Mouse (Mus musculus) stomach, postnatal 0 days (tissue): ENCODE measurements at regions not wholly inside any gene's neighbourhood (a gene's known extent, or its start where the extent isn't known, plus 50 kb on each side); places are given as distances from the start of the nearest gene placed in this dataset.

Source experiments
- ATAC-seq: fragments of 200-750 bp; cut with Nextera tagmentation; 2 replicates; pipeline ENCODE4 v1.8.0; 2017; ENCODE audit not compliant: low FRiP score, low TSS enrichment
- DNase-seq: peaks from one replicate; pipeline ENCODE4 v3.0.0-alpha.2; 2016; ENCODE audit warnings: low spot score
- H3K27ac ChIP-seq: fragments of 300-500 bp; sonication (generic); replicated peaks from 2 replicates; pipeline ENCODE4 v1.5.1; 2014; ENCODE audit warnings: mild to moderate bottlenecking, control low read depth
- H3K27me3 ChIP-seq: fragments of 300-500 bp; sonication (generic); 2 replicates; pipeline ENCODE4 v1.6.1; 2014; ENCODE audit warnings: low read length; ENCODE audit not compliant: control insufficient read depth, insufficient read depth
- H3K36me3 ChIP-seq: fragments of 300-500 bp; sonication (generic); 2 replicates; pipeline ENCODE4 v1.6.1; 2014; ENCODE audit warnings: low read length, mixed read lengths; ENCODE audit not compliant: control insufficient read depth, insufficient read depth
- H3K4me1 ChIP-seq: fragments of 300-500 bp; sonication (generic); replicated peaks from 2 replicates; pipeline ENCODE4 v1.6.1; 2014; ENCODE audit warnings: antibody characterized with exemption; ENCODE audit not compliant: control insufficient read depth, insufficient read depth
- H3K4me2 ChIP-seq: fragments of 300-500 bp; sonication (generic); replicated peaks from 2 replicates; pipeline ENCODE4 v1.6.1; 2014; ENCODE audit warnings: low read depth, mild to moderate bottlenecking, control low read depth, moderate library complexity
- H3K4me3 ChIP-seq: fragments of 300-500 bp; sonication (generic); 2 replicates; pipeline ENCODE4 v1.5.1; 2014; ENCODE audit warnings: low read depth, low read length, control low read depth
- H3K9ac ChIP-seq: fragments of 300-500 bp; sonication (generic); 2 replicates; pipeline ENCODE4 v1.6.1; 2014; ENCODE audit warnings: mild to moderate bottlenecking, low read length, control low read depth, mixed read lengths
- H3K9me3 ChIP-seq: fragments of 300-500 bp; sonication (generic); 2 replicates; pipeline ENCODE4 v1.6.1; 2016; ENCODE audit warnings: low read length; ENCODE audit not compliant: control insufficient read depth
- CTCF ChIP-seq: IDR thresholded peaks from 2 replicates; pipeline ENCODE4 v1.5.1; 2016; ENCODE audit warnings: antibody characterized with exemption, low read depth, mild to moderate bottlenecking, moderate library complexity
- EP300 ChIP-seq: optimal IDR thresholded peaks from 2 replicates; pipeline ENCODE3; 2016; ENCODE audit warnings: antibody characterized with exemption
- WGBS: fragments of 180-500 bp; shearing (Covaris S2); extraction: QIAGEN DNeasy Blood & Tissue Kit; methylation state at CpG from one replicate; pipeline ENCODE4 v1.1.7; 2014; 5-methylcytosine and 5-hydroxymethylcytosine counted together

DNA sequence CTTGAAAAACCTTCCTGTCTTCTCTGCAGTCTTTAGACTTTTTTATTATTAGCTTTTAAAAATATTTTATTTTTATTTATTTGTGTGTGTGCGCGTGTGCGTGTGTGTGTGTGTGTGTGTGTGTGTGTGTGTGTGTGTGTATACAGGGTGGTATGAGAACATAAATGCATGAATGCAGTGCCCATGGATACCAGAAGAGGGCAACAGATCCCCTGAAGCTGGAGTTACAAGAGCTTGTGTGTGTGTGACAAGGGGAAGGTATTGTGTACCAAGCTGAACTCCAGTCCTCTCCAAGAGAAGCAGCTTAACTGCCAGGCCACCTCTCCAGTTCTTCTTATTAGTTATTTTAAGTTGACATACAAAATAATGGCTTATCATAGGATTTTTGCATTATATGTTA lies 385.0 kb upstream of the Xylt1 start:
- TF ChIP-seq EP300, result no peak
- TF ChIP-seq CTCF, result peak; percentile 49
- no peak for DNase-seq
- Histone ChIP-seq H3K9me3 (no peaks in the 10 kb centered on the region), H3K4me3 (no peak overlapping the region), H3K27me3 (no peaks in the 10 kb centered on the region), H3K4me2 (no peak overlapping the region), H3K4me1 (no peaks in the 10 kb centered on the region), H3K36me3 (no peaks in the 10 kb centered on the region), H3K9ac (no peak overlapping the region), H3K27ac (no peak overlapping the region)
- ATAC-seq, result no peak
- WGBS, result 85% methylated on average over 3 of the region's 3 CpGs

GRCm38 (mm10) chr7:117003167-117003566 lies 377.6 kb upstream of the Xylt1 start:
- ATAC-seq (no peak), DNase-seq (no peak)
- no peaks in the 10 kb centered on the region for H3K36me3 ChIP-seq
- H3K4me2 ChIP-seq, result no peak overlapping the region
- no peaks in the 10 kb centered on the region for H3K9me3 ChIP-seq
- H3K27ac ChIP-seq, result no peak overlapping the region
- H3K4me1 ChIP-seq, result no peaks in the 10 kb centered on the region
- no peak overlapping the region for H3K9ac ChIP-seq
- no peaks in the 10 kb centered on the region for H3K27me3 ChIP-seq
- no peak for TF ChIP-seq CTCF
- no peak for TF ChIP-seq EP300
- H3K4me3 ChIP-seq, result no peak overlapping the region

DNA sequence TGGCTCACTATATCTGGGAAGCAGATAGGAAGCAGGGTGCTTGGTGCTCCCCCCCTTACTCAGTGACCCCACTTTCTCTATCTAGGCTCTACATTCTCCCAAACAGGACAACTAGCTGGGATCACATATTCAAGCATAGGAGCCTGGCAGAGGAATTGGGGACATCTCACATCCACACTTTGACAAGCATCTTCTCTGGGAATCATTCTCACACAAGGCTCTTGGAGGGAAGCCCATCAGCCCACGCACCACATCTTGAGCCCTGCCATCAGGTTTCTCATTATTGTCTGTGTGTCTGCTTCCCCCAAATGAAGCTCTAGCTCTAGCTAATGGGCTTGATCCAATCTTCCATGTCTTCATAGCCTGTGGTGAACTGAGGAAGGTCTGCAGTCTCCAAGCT lies 362.4 kb upstream of the Xylt1 start:
- no peak for ATAC-seq
- no peaks in the 10 kb centered on the region for H3K9me3 ChIP-seq

DNA sequence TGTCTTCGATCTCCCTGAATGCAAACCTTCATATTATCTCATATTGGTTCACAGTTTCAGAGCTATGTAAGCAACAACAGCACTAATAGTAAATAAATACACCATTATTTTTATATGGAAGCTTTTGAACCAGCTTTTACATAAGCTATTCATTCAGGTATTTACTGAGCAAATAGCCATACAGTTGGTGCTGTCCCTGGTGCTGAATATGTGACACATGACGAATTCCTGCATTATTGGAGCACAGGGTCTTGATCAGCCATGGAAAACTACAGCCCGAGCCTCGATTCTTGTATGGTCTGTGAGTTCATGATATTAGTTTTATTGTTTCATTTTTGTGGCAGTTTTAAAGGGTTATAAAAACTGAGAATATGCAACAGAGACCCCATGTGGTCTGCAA lies 359.1 kb upstream of the Xylt1 start:
- Histone ChIP-seq H3K36me3 (no peaks in the 10 kb centered on the region), H3K27ac (no peak overlapping the region), H3K4me1 (no peaks in the 10 kb centered on the region), H3K4me2 (no peak overlapping the region), H3K27me3 (no peaks in the 10 kb centered on the region), H3K4me3 (no peak overlapping the region), H3K9me3 (no peaks in the 10 kb centered on the region), H3K9ac (no peak overlapping the region)
- peak; percentile 56 for DNase-seq
- no peak for ATAC-seq
- TF ChIP-seq EP300 (no peak), CTCF (no peak)
- WGBS, result 47% methylated on average over 4 of the region's 4 CpGs

More for the DNA sequence above, 362.4 kb upstream of the Xylt1 start:
- no peak overlapping the region for H3K4me2 ChIP-seq
- H3K9ac ChIP-seq, result no peak overlapping the region
- H3K4me3 ChIP-seq, result no peak overlapping the region
- TF ChIP-seq CTCF, result no peak
- TF ChIP-seq EP300, result no peak
- no peak overlapping the region for H3K27ac ChIP-seq
- H3K4me1 ChIP-seq, result no peaks in the 10 kb centered on the region
- WGBS, result 79% methylated on average over 1 of the region's 1 CpGs
- no peaks in the 10 kb centered on the region for H3K27me3 ChIP-seq
- no peaks in the 10 kb centered on the region for H3K36me3 ChIP-seq
- no peak for DNase-seq

GRCm38 (mm10) chr7:117044926-117045325 lies 335.9 kb upstream of the Xylt1 start:
- H3K9me3 ChIP-seq, result no peaks in the 10 kb centered on the region
- H3K27ac ChIP-seq, result no peak overlapping the region
- ATAC-seq (no peak), DNase-seq (no peak)
- H3K27me3 ChIP-seq, result no peaks in the 10 kb centered on the region
- WGBS, result 81% methylated on average over 9 of the region's 9 CpGs
- no peak for TF ChIP-seq CTCF
- no peak for TF ChIP-seq EP300
- no peak overlapping the region for H3K9ac ChIP-seq
- no peaks in the 10 kb centered on the region for H3K36me3 ChIP-seq
- no peak overlapping the region for H3K4me2 ChIP-seq
- no peaks in the 10 kb centered on the region for H3K4me1 ChIP-seq
- no peak overlapping the region for H3K4me3 ChIP-seq

DNA sequence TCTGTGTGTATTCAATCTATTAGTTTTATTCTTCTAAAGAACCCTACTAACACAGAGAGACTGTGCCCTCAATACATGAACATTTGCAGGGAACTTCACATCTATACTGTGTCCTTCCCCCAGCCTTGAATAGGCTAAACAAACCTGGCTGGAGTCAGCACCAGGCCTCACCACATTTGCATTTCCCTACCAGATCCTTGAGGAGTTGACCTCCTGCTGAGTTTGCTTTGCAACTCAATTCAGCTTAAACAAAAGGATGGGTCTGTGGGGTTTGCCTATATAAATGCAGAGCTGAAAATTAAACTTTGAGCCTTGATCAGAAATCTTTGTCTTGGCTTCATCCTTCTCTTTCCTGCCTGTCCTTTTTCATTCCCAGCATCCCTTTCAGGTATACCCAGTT lies 331.5 kb upstream of the Xylt1 start:
- no peak overlapping the region for H3K9ac ChIP-seq

GRCm38 (mm10) chr7:117065771-117066170 lies 315.0 kb upstream of the Xylt1 start:
- Histone ChIP-seq H3K4me2 (no peak overlapping the region), H3K27ac (no peak overlapping the region), H3K9ac (no peak overlapping the region), H3K27me3 (no peaks in the 10 kb centered on the region), H3K4me1 (no peaks in the 10 kb centered on the region), H3K4me3 (no peak overlapping the region), H3K36me3 (no peaks in the 10 kb centered on the region), H3K9me3 (no peaks in the 10 kb centered on the region)
- no peak for DNase-seq
- no peak for TF ChIP-seq EP300
- no peak for TF ChIP-seq CTCF
- ATAC-seq, result no peak
- WGBS, result 62% methylated on average over 2 of the region's 2 CpGs

More for the DNA sequence above, 331.5 kb upstream of the Xylt1 start:
- Histone ChIP-seq H3K27me3 (no peaks in the 10 kb centered on the region), H3K27ac (no peak overlapping the region), H3K4me2 (no peak overlapping the region), H3K4me3 (no peak overlapping the region), H3K9me3 (no peaks in the 10 kb centered on the region), H3K36me3 (no peaks in the 10 kb centered on the region), H3K4me1 (no peaks in the 10 kb centered on the region)
- ATAC-seq, result no peak
- no peak for DNase-seq
- no peak for TF ChIP-seq EP300
